Mouse (Mus musculus) hindbrain, embryonic 16.5 days (tissue): ENCODE data around the gene Oser1. TPM values are rescaled to one million over a fixed set of nuclear protein-coding genes. Genes with fewer than 3 reads are reported as not detected.
A peak's percentile ranks its signal among the peaks of the same experiment; 100 is the strongest.

Source experiments
- ATAC-seq: fragments of 200-750 bp; cut with Nextera tagmentation; 2 replicates; pipeline ENCODE4 v1.8.0; 2017; ENCODE audit warnings: moderate TSS enrichment, moderate library complexity
- H3K27ac ChIP-seq: fragments of 300-500 bp; sonication (generic); 2 replicates; pipeline ENCODE4 v1.5.1; 2014; ENCODE audit warnings: low read depth, mild to moderate bottlenecking, control low read depth, low read length, moderate library complexity
- H3K27me3 ChIP-seq: fragments of 300-500 bp; sonication (generic); replicated peaks from 2 replicates; pipeline ENCODE4 v1.6.1; 2014; ENCODE audit warnings: low read length; ENCODE audit not compliant: control insufficient read depth, insufficient read depth
- H3K36me3 ChIP-seq: fragments of 300-500 bp; sonication (generic); 2 replicates; pipeline ENCODE4 v1.6.1; 2014; ENCODE audit warnings: mild to moderate bottlenecking, low read length, moderate library complexity, mixed read lengths; ENCODE audit not compliant: control insufficient read depth, insufficient read depth
- H3K4me1 ChIP-seq: fragments of 300-500 bp; sonication (generic); 2 replicates; pipeline ENCODE4 v1.6.1; 2014; ENCODE audit warnings: low read depth, low read length; ENCODE audit not compliant: control insufficient read depth, insufficient read depth
- H3K4me2 ChIP-seq: fragments of 300-500 bp; sonication (generic); 2 replicates; pipeline ENCODE4 v1.6.1; 2014; ENCODE audit warnings: mild to moderate bottlenecking, low read length, control low read depth, moderate library complexity
- H3K4me3 ChIP-seq: fragments of 300-500 bp; sonication (generic); 2 replicates; pipeline ENCODE4 v1.5.1; 2014; ENCODE audit warnings: mild to moderate bottlenecking, low read length, control low read depth, moderate library complexity
- H3K9ac ChIP-seq: fragments of 300-500 bp; sonication (generic); 2 replicates; pipeline ENCODE4 v1.6.1; 2014; ENCODE audit warnings: low read depth, mild to moderate bottlenecking, control low read depth, low read length, moderate library complexity
- H3K9me3 ChIP-seq: fragments of 300-500 bp; sonication (generic); 2 replicates; pipeline ENCODE4 v1.6.1; 2014; ENCODE audit warnings: mild to moderate bottlenecking, low read length, moderate library complexity; ENCODE audit not compliant: control insufficient read depth
- WGBS: fragments of 180-500 bp; shearing (Covaris S2); extraction: QIAGEN DNeasy Blood & Tissue Kit; methylation state at CpG from one replicate; pipeline ENCODE4 v1.1.7; 2014; 5-methylcytosine and 5-hydroxymethylcytosine counted together
- polyA plus RNA-seq: library from polyadenylated mRNA; unstranded; fragments of >200 nt; fragmentation: Nextera tagmentation; extraction: Ambion mirVana; gene quantifications from 2 replicates; pipeline ENCODE4 v1.2.1, GENCODE M21; 2015

The Oser1 gene
- polyA plus RNA-seq, 1 experiment from 2014 or later, result 72.2 TPM

DNA sequence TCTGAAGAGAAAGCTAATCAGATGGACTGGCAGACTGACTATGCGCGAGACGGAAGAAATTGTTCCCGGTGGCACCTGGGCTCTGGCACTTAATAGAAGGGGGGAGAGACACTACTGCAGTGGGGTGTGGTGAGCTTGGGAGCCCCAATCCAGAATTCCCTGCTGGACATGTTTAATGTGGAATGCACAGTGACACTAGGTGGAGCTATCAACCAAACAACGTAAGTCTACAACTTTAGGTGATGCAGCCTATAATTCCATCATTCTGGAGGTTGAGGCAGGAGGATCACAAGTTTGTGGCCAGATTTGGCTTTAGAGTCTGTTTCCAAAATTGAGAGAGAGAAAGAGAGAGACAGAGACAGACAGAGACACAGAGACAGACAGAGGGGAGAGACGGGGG lies 28.2 kb upstream of the Oser1 start:
- ATAC-seq, result no peak
- no peak overlapping the region for H3K4me2 ChIP-seq
- no peak overlapping the region for H3K4me3 ChIP-seq
- H3K9ac ChIP-seq, result no peak overlapping the region
- H3K27me3 ChIP-seq, result no peaks in the 10 kb centered on the region
- H3K27ac ChIP-seq, result no peak overlapping the region
- 90% methylated on average over 6 of the region's 6 CpGs for WGBS
- no peaks in the 10 kb centered on the region for H3K4me1 ChIP-seq
- no peaks in the 10 kb centered on the region for H3K9me3 ChIP-seq
- H3K36me3 ChIP-seq, result peaks cover 23% of the 10 kb centered on the region

DNA sequence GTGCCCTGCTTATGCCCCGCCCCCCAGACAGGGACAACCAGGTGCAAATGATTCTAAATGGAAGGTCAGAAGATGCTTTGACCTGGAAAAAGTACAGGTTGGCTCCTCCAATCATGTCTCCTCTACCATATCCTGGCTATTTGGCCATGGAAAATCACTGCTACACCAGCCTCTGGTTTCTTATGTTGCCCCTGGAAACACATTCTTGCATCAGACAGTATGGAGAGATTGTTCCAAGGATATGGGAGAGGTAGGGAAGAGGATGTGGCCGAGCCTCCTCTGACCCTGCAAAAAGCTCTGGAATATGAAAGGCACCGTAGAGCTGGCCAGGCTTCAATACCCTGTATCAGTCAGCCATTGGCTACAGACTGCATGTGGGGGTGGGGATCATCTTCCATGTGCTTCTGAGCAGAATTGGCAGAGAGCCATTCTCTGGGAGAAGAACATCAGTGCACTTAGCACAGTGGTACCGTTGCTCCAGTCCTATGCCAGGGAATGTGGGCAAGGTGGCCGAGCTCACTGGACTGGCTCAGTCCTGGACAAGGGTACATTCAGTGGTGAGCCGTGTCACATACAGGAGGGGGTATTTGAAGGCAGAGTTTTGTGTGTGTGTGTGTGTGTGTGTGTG lies 26.3 kb upstream of the Oser1 start:
- Histone ChIP-seq H3K4me1 (no peaks in the 10 kb centered on the region), H3K27me3 (no peaks in the 10 kb centered on the region), H3K9ac (no peak overlapping the region), H3K27ac (no peak overlapping the region), H3K36me3 (peaks cover 31% of the 10 kb centered on the region), H3K9me3 (no peaks in the 10 kb centered on the region), H3K4me3 (no peak overlapping the region), H3K4me2 (no peak overlapping the region)
- WGBS, result 63% methylated on average over 6 of the region's 6 CpGs
- peak; percentile 28; the same call in 1 of the 2 replicates for ATAC-seq

DNA sequence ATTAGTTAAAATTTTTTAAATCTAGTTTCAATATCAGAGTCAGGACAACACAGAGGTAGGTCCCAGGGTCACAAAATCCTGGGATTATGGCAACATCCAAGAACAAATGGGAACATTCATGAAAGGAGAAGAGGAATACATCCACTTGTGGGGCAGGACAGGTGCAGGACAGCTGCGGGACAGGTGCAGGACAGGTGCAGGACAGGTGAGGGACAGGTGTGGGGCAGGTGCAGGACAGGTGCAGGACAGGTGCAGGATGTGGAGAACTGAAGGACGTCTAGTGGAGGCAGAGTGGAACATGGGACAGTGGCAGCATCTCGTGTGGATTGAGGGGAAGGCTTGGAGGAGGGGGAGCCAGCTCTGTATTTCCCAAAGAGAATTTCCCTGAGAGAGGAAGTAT lies 24.8 kb upstream of the Oser1 start:
- no peaks in the 10 kb centered on the region for H3K9me3 ChIP-seq
- no peak overlapping the region for H3K4me2 ChIP-seq
- H3K4me1 ChIP-seq, result no peaks in the 10 kb centered on the region
- WGBS, result 73% methylated on average over 3 of the region's 3 CpGs
- no peak overlapping the region for H3K9ac ChIP-seq
- no peak for ATAC-seq
- peaks cover 23% of the 10 kb centered on the region for H3K36me3 ChIP-seq
- no peak overlapping the region for H3K27ac ChIP-seq
- no peak overlapping the region for H3K4me3 ChIP-seq
- H3K27me3 ChIP-seq, result no peaks in the 10 kb centered on the region

DNA sequence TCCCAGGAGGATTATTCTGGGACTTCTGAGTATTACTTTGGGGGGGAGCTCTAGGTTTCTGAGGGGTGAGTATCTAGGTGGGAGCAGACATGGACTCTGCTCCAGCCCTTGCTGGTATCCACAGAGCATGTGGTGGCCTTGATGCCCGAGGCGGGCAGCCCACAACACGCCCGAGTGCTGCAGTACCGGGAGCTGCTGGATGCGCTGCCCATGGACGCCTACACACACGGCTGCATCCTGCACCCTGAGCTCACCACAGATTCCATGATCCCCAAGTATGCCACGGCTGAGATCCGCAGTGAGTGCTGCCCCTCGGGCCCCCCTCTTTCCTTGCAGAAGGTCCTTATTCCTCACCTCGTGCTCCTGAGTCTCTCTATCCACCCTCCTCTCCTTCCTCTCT lies 22.9 kb upstream of the Oser1 start:
- Histone ChIP-seq H3K9me3 (no peaks in the 10 kb centered on the region), H3K27ac (no peak overlapping the region), H3K36me3 (peaks cover 16% of the 10 kb centered on the region), H3K4me2 (no peak overlapping the region), H3K4me1 (no peaks in the 10 kb centered on the region), H3K9ac (no peak overlapping the region), H3K4me3 (no peak overlapping the region), H3K27me3 (no peaks in the 10 kb centered on the region)
- 87% methylated on average over 12 of the region's 12 CpGs for WGBS
- no peak for ATAC-seq

GRCm38 (mm10) chr2:163444017-163444416 lies 19.5 kb upstream of the Oser1 start:
- no peak overlapping the region for H3K4me3 ChIP-seq
- 68% methylated on average over 7 of the region's 7 CpGs for WGBS

DNA sequence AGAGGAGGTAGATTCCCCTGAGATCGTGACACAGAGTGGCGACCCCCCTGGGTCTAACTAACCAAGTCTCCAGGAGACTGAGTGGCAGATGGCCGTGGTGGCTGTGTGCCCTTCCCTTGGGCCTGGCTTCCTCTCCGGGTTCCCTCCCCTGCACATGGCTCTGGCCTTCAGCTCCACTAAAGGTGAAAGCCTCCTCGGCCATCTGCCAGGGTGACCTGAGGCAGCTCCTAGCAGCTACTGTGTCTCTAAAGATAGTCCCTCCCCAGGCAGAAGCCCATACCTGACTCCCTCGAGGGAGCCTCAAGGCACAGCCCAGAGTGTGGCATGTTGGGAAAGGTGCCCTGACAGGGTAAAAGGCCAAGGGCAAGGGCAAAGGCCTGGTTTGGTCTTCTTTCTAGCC lies 19.0 kb upstream of the Oser1 start:
- Histone ChIP-seq H3K27me3 (no peaks in the 10 kb centered on the region), H3K4me2 (no peak overlapping the region), H3K4me3 (no peak overlapping the region), H3K9me3 (no peaks in the 10 kb centered on the region), H3K27ac (no peak overlapping the region), H3K9ac (no peak overlapping the region), H3K4me1 (peaks cover 21% of the 10 kb centered on the region), H3K36me3 (peaks cover 11% of the 10 kb centered on the region)
- WGBS, result 71% methylated on average over 6 of the region's 6 CpGs
- ATAC-seq, result no peak

More at GRCm38 (mm10) chr2:163444017-163444416, 19.5 kb upstream of the Oser1 start:
- Histone ChIP-seq H3K9ac (no peak overlapping the region), H3K36me3 (peaks cover 11% of the 10 kb centered on the region), H3K4me1 (peaks cover 21% of the 10 kb centered on the region), H3K9me3 (no peaks in the 10 kb centered on the region), H3K27ac (no peak overlapping the region), H3K4me2 (no peak overlapping the region), H3K27me3 (no peaks in the 10 kb centered on the region)
- ATAC-seq, result no peak

DNA sequence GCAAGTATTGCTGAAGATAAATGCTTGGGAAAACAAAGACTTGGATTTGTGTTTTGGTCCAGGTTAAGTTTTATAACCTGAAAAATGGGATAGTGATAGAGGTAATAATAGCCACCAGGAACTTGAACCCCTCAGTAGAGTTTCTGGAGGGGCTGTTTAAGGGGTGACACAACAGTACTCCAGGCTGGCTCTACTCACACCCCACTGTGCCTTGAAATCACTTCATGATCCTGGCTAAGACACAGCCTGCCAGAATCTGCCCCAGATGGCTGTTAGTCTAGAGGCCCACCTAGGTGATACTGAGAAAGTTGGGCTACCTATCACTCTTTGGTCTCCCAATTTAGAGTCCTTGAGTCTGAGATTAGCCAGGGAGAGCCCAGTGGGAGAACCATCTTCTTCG lies 15.0 kb upstream of the Oser1 start:
- H3K27ac ChIP-seq, result peak overlapping the region; percentile 89; the same call in 1 of the 2 replicates
- H3K36me3 ChIP-seq, result no peaks in the 10 kb centered on the region
- H3K9ac ChIP-seq, result peak overlapping the region; percentile 91
- ATAC-seq, result no peak
- no peaks in the 10 kb centered on the region for H3K9me3 ChIP-seq
- H3K4me1 ChIP-seq, result peaks cover 26% of the 10 kb centered on the region
- peak overlapping the region; percentile 78 for H3K4me2 ChIP-seq
- peak overlapping the region; percentile 80 for H3K4me3 ChIP-seq
- no peaks in the 10 kb centered on the region for H3K27me3 ChIP-seq
- 71% methylated on average over 1 of the region's 1 CpGs for WGBS

- no peaks in the 10 kb centered on the region for H3K36me3 ChIP-seq
- H3K9me3 ChIP-seq, result no peaks in the 10 kb centered on the region
- WGBS, result 2% methylated on average over 30 of the region's 30 CpGs
- H3K27me3 ChIP-seq, result no peaks in the 10 kb centered on the region
- H3K4me3 ChIP-seq, result peak overlapping the region; percentile 80
- peak overlapping the region; percentile 91 for H3K9ac ChIP-seq
- peak; percentile 75 for ATAC-seq
- peak overlapping the region; percentile 89 for H3K27ac ChIP-seq
- H3K4me1 ChIP-seq, result peaks cover 26% of the 10 kb centered on the region
- H3K4me2 ChIP-seq, result peak overlapping the region; percentile 78
Measured at GRCm38 (mm10) chr2:163438619-163439451, 14.3 kb upstream of the Oser1 start.

- Histone ChIP-seq H3K36me3 (no peaks in the 10 kb centered on the region), H3K4me2 (peak within 1 kb of the TSS; percentile 78), H3K27ac (peak within 1 kb of the TSS; percentile 89), H3K9me3 (no peaks in the 10 kb centered on the region), H3K4me3 (peak within 1 kb of the TSS; percentile 80), H3K27me3 (no peaks in the 10 kb centered on the region), H3K4me1 (peaks cover 26% of the 10 kb centered on the region), H3K9ac (peak within 1 kb of the TSS; percentile 91)
- WGBS, result under 1% methylated on average over 18 of the region's 18 CpGs
- ATAC-seq, result peak; percentile 86
Measured at GRCm38 (mm10) chr2:163438246-163438618, 13.7 kb upstream of the Oser1 start, which contains the start of gene Gdap1l1. Gene Gdap1l1, plus strand, starts transcription at chr2:163438476.
